Mouse (Mus musculus): ENCODE measurements around the gene Pacrg. TPM values are rescaled to one million over a fixed set of nuclear protein-coding genes. Genes with fewer than 3 reads are reported as not detected.

Pacrg gene
- total and polyA plus RNA-seq, 2 experiments from 2014 or later: 1.1 to 1.4 TPM

- TF ChIP-seq CTCF (IDR thresholded peaks at IDR 0.05; ENCODE audit: low read depth): no peak
- no peak for TF ChIP-seq EP300 (IDR thresholded peaks at IDR 0.05; ENCODE audit: low read depth)
- no peak for DNase-seq (ENCODE audit: low spot score)
- Histone ChIP-seq H3K9ac (replicated peaks; ENCODE audit: low read depth, low read length) (no peak overlapping the region), H3K4me1 (ENCODE audit: control insufficient read depth, insufficient read depth) (no peaks in the 10 kb centered on the region), H3K36me3 (replicated peaks; ENCODE audit: control insufficient read depth, insufficient read depth, low read length) (no peaks in the 10 kb centered on the region), H3K4me3 (ENCODE audit: low read depth, low read length) (no peak overlapping the region), H3K9me3 (replicated peaks; ENCODE audit: control insufficient read depth, low read length) (no peaks in the 10 kb centered on the region), H3K4me2 (ENCODE audit: low read depth, low read length) (no peak overlapping the region), H3K27me3 (ENCODE audit: control insufficient read depth, insufficient read depth, low read length) (no peaks in the 10 kb centered on the region), H3K27ac (ENCODE audit: low read depth) (no peak overlapping the region)
- 83% methylated on average over 7 of the region's 7 CpGs for WGBS
- no peak for ATAC-seq (ENCODE audit: insufficient read depth, low read depth)
Observed at GRCm38 (mm10) chr17:10575306-10575705, 264.8 kb downstream of the Pacrg start.

- no peak overlapping the region for H3K27ac ChIP-seq (ENCODE audit: low read depth)
- no peak overlapping the region for H3K4me2 ChIP-seq (ENCODE audit: low read depth, low read length)
- 87% methylated on average over 4 of the region's 4 CpGs for WGBS
Observed at GRCm38 (mm10) chr17:10572436-10572835, 267.7 kb downstream of the Pacrg start.

DNA sequence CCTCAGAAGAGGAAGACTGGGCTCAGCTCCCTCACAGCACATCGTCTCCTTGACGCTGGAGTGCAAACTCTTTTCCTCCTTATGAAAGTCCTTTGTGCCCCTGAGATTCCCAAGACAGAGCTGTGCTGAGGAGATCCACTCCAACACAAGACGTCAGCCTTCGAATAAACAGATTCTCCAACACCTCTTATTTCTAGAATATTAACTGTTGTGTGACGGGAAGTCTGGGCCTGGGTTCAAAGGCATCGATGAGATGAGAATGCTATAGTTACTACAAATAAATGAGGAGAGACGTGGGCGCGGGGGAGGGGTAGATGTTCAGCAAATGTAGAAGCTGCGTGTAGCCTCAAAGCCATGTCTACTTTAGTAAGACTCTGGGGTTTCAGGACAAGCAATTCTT lies 270.8 kb downstream of the Pacrg start:
- WGBS: 89% methylated on average over 10 of the region's 10 CpGs
- no peak overlapping the region for H3K27ac ChIP-seq (ENCODE audit: low read depth)

More at GRCm38 (mm10) chr17:10572436-10572835, 267.7 kb downstream of the Pacrg start:
- no peaks in the 10 kb centered on the region for H3K4me1 ChIP-seq (ENCODE audit: control insufficient read depth, insufficient read depth)
- TF ChIP-seq CTCF (IDR thresholded peaks at IDR 0.05; ENCODE audit: low read depth) (no peak), EP300 (IDR thresholded peaks at IDR 0.05; ENCODE audit: low read depth) (no peak)
- no peak overlapping the region for H3K9ac ChIP-seq (replicated peaks; ENCODE audit: low read depth, low read length)
- no peak for DNase-seq (ENCODE audit: low spot score)
- H3K9me3 ChIP-seq (replicated peaks; ENCODE audit: control insufficient read depth, low read length): no peaks in the 10 kb centered on the region
- H3K4me3 ChIP-seq (ENCODE audit: low read depth, low read length): no peak overlapping the region
- ATAC-seq (ENCODE audit: insufficient read depth, low read depth): no peak
- no peaks in the 10 kb centered on the region for H3K27me3 ChIP-seq (ENCODE audit: control insufficient read depth, insufficient read depth, low read length)
- no peaks in the 10 kb centered on the region for H3K36me3 ChIP-seq (replicated peaks; ENCODE audit: control insufficient read depth, insufficient read depth, low read length)

GRCm38 (mm10) chr17:10567411-10567810 lies 272.7 kb downstream of the Pacrg start:
- H3K9me3 ChIP-seq (replicated peaks; ENCODE audit: control insufficient read depth, low read length): no peaks in the 10 kb centered on the region
- H3K27me3 ChIP-seq (ENCODE audit: control insufficient read depth, insufficient read depth, low read length): no peaks in the 10 kb centered on the region
- H3K9ac ChIP-seq (replicated peaks; ENCODE audit: low read depth, low read length): no peak overlapping the region
- peaks cover 9% of the 10 kb centered on the region; the same call in 1 of the 2 replicates for H3K4me1 ChIP-seq (ENCODE audit: control insufficient read depth, insufficient read depth)
- no peak for TF ChIP-seq EP300 (IDR thresholded peaks at IDR 0.05; ENCODE audit: low read depth)
- TF ChIP-seq CTCF (IDR thresholded peaks at IDR 0.05; ENCODE audit: low read depth): no peak
- no peak overlapping the region for H3K27ac ChIP-seq (ENCODE audit: low read depth)
- 89% methylated on average over 3 of the region's 3 CpGs for WGBS
- no peak overlapping the region for H3K4me3 ChIP-seq (ENCODE audit: low read depth, low read length)
- DNase-seq (ENCODE audit: low spot score) (no peak), ATAC-seq (ENCODE audit: insufficient read depth, low read depth) (no peak)
- H3K4me2 ChIP-seq (ENCODE audit: low read depth, low read length): no peak overlapping the region
- H3K36me3 ChIP-seq (replicated peaks; ENCODE audit: control insufficient read depth, insufficient read depth, low read length): no peaks in the 10 kb centered on the region

More for the DNA sequence above, 270.8 kb downstream of the Pacrg start:
- ATAC-seq (ENCODE audit: insufficient read depth, low read depth): no peak
- no peaks in the 10 kb centered on the region for H3K36me3 ChIP-seq (replicated peaks; ENCODE audit: control insufficient read depth, insufficient read depth, low read length)
- no peaks in the 10 kb centered on the region for H3K9me3 ChIP-seq (replicated peaks; ENCODE audit: control insufficient read depth, low read length)
- H3K4me2 ChIP-seq (ENCODE audit: low read depth, low read length): no peak overlapping the region
- no peak for TF ChIP-seq EP300 (IDR thresholded peaks at IDR 0.05; ENCODE audit: low read depth)
- no peak for TF ChIP-seq CTCF (IDR thresholded peaks at IDR 0.05; ENCODE audit: low read depth)
- DNase-seq (ENCODE audit: low spot score): no peak
- H3K4me3 ChIP-seq (ENCODE audit: low read depth, low read length): no peak overlapping the region
- no peaks in the 10 kb centered on the region for H3K27me3 ChIP-seq (ENCODE audit: control insufficient read depth, insufficient read depth, low read length)
- H3K9ac ChIP-seq (replicated peaks; ENCODE audit: low read depth, low read length): no peak overlapping the region
- peaks cover 9% of the 10 kb centered on the region; the same call in 1 of the 2 replicates for H3K4me1 ChIP-seq (ENCODE audit: control insufficient read depth, insufficient read depth)

GRCm38 (mm10) chr17:10564191-10564590 lies 275.9 kb downstream of the Pacrg start:
- WGBS: 88% methylated on average over 5 of the region's 5 CpGs
- H3K4me3 ChIP-seq (ENCODE audit: low read depth, low read length): no peak overlapping the region
- no peak overlapping the region for H3K27ac ChIP-seq (ENCODE audit: low read depth)
- H3K9ac ChIP-seq (replicated peaks; ENCODE audit: low read depth, low read length): no peak overlapping the region
- H3K4me2 ChIP-seq (ENCODE audit: low read depth, low read length): no peak overlapping the region
- ATAC-seq (ENCODE audit: insufficient read depth, low read depth) (no peak), DNase-seq (ENCODE audit: low spot score) (no peak)
- no peaks in the 10 kb centered on the region for H3K36me3 ChIP-seq (replicated peaks; ENCODE audit: control insufficient read depth, insufficient read depth, low read length)
- TF ChIP-seq EP300 (IDR thresholded peaks at IDR 0.05; ENCODE audit: low read depth) (no peak), CTCF (IDR thresholded peaks at IDR 0.05; ENCODE audit: low read depth) (no peak)
- no peaks in the 10 kb centered on the region for H3K27me3 ChIP-seq (ENCODE audit: control insufficient read depth, insufficient read depth, low read length)
- peaks cover 9% of the 10 kb centered on the region; the same call in 1 of the 2 replicates for H3K4me1 ChIP-seq (ENCODE audit: control insufficient read depth, insufficient read depth)
- no peaks in the 10 kb centered on the region for H3K9me3 ChIP-seq (replicated peaks; ENCODE audit: control insufficient read depth, low read length)

- WGBS: 86% methylated on average over 7 of the region's 7 CpGs
- H3K9me3 ChIP-seq (replicated peaks; ENCODE audit: control insufficient read depth, low read length): no peaks in the 10 kb centered on the region
- no peak for DNase-seq (ENCODE audit: low spot score)
- H3K27ac ChIP-seq (ENCODE audit: low read depth): no peak overlapping the region
- no peak overlapping the region for H3K4me3 ChIP-seq (ENCODE audit: low read depth, low read length)
- no peak overlapping the region for H3K4me2 ChIP-seq (ENCODE audit: low read depth, low read length)
- H3K4me1 ChIP-seq (ENCODE audit: control insufficient read depth, insufficient read depth): peaks cover 9% of the 10 kb centered on the region; the same call in 1 of the 2 replicates
- TF ChIP-seq EP300 (IDR thresholded peaks at IDR 0.05; ENCODE audit: low read depth) (no peak), CTCF (IDR thresholded peaks at IDR 0.05; ENCODE audit: low read depth) (no peak)
- no peak overlapping the region for H3K9ac ChIP-seq (replicated peaks; ENCODE audit: low read depth, low read length)
- ATAC-seq (ENCODE audit: insufficient read depth, low read depth): no peak
- no peaks in the 10 kb centered on the region for H3K27me3 ChIP-seq (ENCODE audit: control insufficient read depth, insufficient read depth, low read length)
- no peaks in the 10 kb centered on the region for H3K36me3 ChIP-seq (replicated peaks; ENCODE audit: control insufficient read depth, insufficient read depth, low read length)
Observed at GRCm38 (mm10) chr17:10562871-10563270, 277.2 kb downstream of the Pacrg start.
